Mouse (Mus musculus) stomach, embryonic 14.5 days (tissue): ENCODE data around the gene Hist1h2ag. TPM values are rescaled to one million over a fixed set of nuclear protein-coding genes. Genes with fewer than 3 reads are reported as not detected.
A peak's percentile ranks its signal among the peaks of the same experiment; 100 is the strongest.

Experiments used
- ATAC-seq: fragments of 200-750 bp; cut with Nextera tagmentation; 2 replicates; pipeline ENCODE4 v1.8.0; 2017; ENCODE audit warnings: low read depth, moderate TSS enrichment; ENCODE audit not compliant: insufficient number of reproducible peaks, insufficient read depth, low FRiP score
- H3K27ac ChIP-seq: fragments of 300-500 bp; sonication (generic); 2 replicates; pipeline ENCODE4 v1.5.1; 2014; ENCODE audit warnings: mild to moderate bottlenecking, low read length, moderate library complexity, mixed read lengths
- H3K27me3 ChIP-seq: fragments of 300-500 bp; sonication (generic); 2 replicates; pipeline ENCODE4 v1.6.1; 2014; ENCODE audit warnings: low read length, control low read depth, mixed read lengths; ENCODE audit not compliant: control insufficient read depth, insufficient read depth
- H3K36me3 ChIP-seq: fragments of 300-500 bp; sonication (generic); 2 replicates; pipeline ENCODE4 v1.6.1; 2014; ENCODE audit warnings: mild to moderate bottlenecking, control low read depth, low read length, moderate library complexity, mixed read lengths; ENCODE audit not compliant: control insufficient read depth, insufficient read depth
- H3K4me1 ChIP-seq: fragments of 300-500 bp; sonication (generic); 2 replicates; pipeline ENCODE4 v1.6.1; 2014; ENCODE audit warnings: low read length, control low read depth, mixed read lengths; ENCODE audit not compliant: control insufficient read depth, insufficient read depth
- H3K4me2 ChIP-seq: fragments of 300-500 bp; sonication (generic); replicated peaks from 2 replicates; pipeline ENCODE4 v1.6.1; 2014; ENCODE audit warnings: low read depth, low read length, control low read depth
- H3K4me3 ChIP-seq: fragments of 300-500 bp; sonication (generic); 2 replicates; pipeline ENCODE4 v1.5.1; 2014; ENCODE audit warnings: low read depth, low read length, control low read depth
- H3K9ac ChIP-seq: fragments of 300-500 bp; sonication (generic); replicated peaks from 2 replicates; pipeline ENCODE4 v1.6.1; 2014; ENCODE audit warnings: low read depth, mild to moderate bottlenecking, control low read depth, low read length, moderate library complexity, mixed read lengths
- H3K9me3 ChIP-seq: fragments of 300-500 bp; sonication (generic); 2 replicates; pipeline ENCODE4 v1.6.1; 2016; ENCODE audit warnings: low read depth, low read length, control low read depth; ENCODE audit not compliant: control insufficient read depth
- WGBS: fragments of 180-500 bp; shearing (Covaris S2); extraction: QIAGEN DNeasy Blood & Tissue Kit; methylation state at CpG from one replicate; pipeline ENCODE4 v1.1.7; 2014; 5-methylcytosine and 5-hydroxymethylcytosine counted together
- polyA plus RNA-seq: library from polyadenylated mRNA; unstranded; fragments of >200 nt; fragmentation: Nextera tagmentation; extraction: Ambion mirVana; gene quantifications from 2 replicates; pipeline ENCODE4 v1.2.1, GENCODE M21; 2014

The Hist1h2ag gene
- polyA plus RNA-seq, 1 experiment from 2014 or later = 54.9 TPM

GRCm38 (mm10) chr13:22008707-22009106 is 34.0 kb downstream of the Hist1h2ag start:
- Histone ChIP-seq H3K27ac (no peak overlapping the region), H3K4me1 (peaks cover 4% of the 10 kb centered on the region; the same call in 1 of the 2 replicates), H3K9ac (no peak overlapping the region), H3K4me3 (no peak overlapping the region), H3K27me3 (peaks cover 64% of the 10 kb centered on the region), H3K4me2 (no peak overlapping the region), H3K36me3 (no peaks in the 10 kb centered on the region), H3K9me3 (no peaks in the 10 kb centered on the region)
- no peak for ATAC-seq
- 81% methylated on average over 3 of the region's 3 CpGs for WGBS

GRCm38 (mm10) chr13:22007872-22008271 is 34.9 kb downstream of the Hist1h2ag start:
- H3K4me2 ChIP-seq = no peak overlapping the region
- peaks cover 4% of the 10 kb centered on the region; the same call in 1 of the 2 replicates for H3K4me1 ChIP-seq
- H3K4me3 ChIP-seq = no peak overlapping the region
- no peak overlapping the region for H3K9ac ChIP-seq
- H3K9me3 ChIP-seq = no peaks in the 10 kb centered on the region
- H3K27ac ChIP-seq = no peak overlapping the region
- no peak for ATAC-seq
- 53% methylated on average over 7 of the region's 7 CpGs for WGBS
- peaks cover 65% of the 10 kb centered on the region for H3K27me3 ChIP-seq
- no peaks in the 10 kb centered on the region for H3K36me3 ChIP-seq

GRCm38 (mm10) chr13:22007121-22007510 is 35.6 kb downstream of the Hist1h2ag start:
- H3K4me1 ChIP-seq = peaks cover 4% of the 10 kb centered on the region; the same call in 1 of the 2 replicates
- no peak for ATAC-seq
- no peaks in the 10 kb centered on the region for H3K36me3 ChIP-seq
- no peak overlapping the region for H3K27ac ChIP-seq
- 5% methylated on average over 18 of the region's 18 CpGs for WGBS
- no peaks in the 10 kb centered on the region for H3K9me3 ChIP-seq
- H3K27me3 ChIP-seq = peaks cover 61% of the 10 kb centered on the region
- H3K4me2 ChIP-seq = peak overlapping the region; percentile 87
- H3K9ac ChIP-seq = no peak overlapping the region
- H3K4me3 ChIP-seq = peak overlapping the region; percentile 45

GRCm38 (mm10) chr13:22006334-22007120 is 36.2 kb downstream of the Hist1h2ag start:
- Histone ChIP-seq H3K9me3 (no peaks in the 10 kb centered on the region), H3K27ac (no peak overlapping the region), H3K4me3 (peak overlapping the region; percentile 45), H3K4me2 (peak overlapping the region; percentile 87), H3K36me3 (no peaks in the 10 kb centered on the region), H3K4me1 (peaks cover 4% of the 10 kb centered on the region; the same call in 1 of the 2 replicates), H3K9ac (no peak overlapping the region), H3K27me3 (peaks cover 59% of the 10 kb centered on the region)
- under 1% methylated on average over 38 of the region's 38 CpGs for WGBS
- peak; percentile 87 for ATAC-seq

GRCm38 (mm10) chr13:22005605-22006333 is 37.0 kb downstream of the Hist1h2ag start:
- H3K4me3 ChIP-seq = peak overlapping the region; percentile 45
- no peaks in the 10 kb centered on the region for H3K9me3 ChIP-seq
- H3K27me3 ChIP-seq = peaks cover 67% of the 10 kb centered on the region
- under 1% methylated on average over 45 of the region's 45 CpGs for WGBS
- peak overlapping the region; percentile 37; the same call in 1 of the 2 replicates for H3K9ac ChIP-seq
- peak overlapping the region; percentile 87 for H3K4me2 ChIP-seq
- H3K27ac ChIP-seq = no peak overlapping the region
- peaks cover 4% of the 10 kb centered on the region; the same call in 1 of the 2 replicates for H3K4me1 ChIP-seq
- peak; percentile 92 for ATAC-seq
- H3K36me3 ChIP-seq = no peaks in the 10 kb centered on the region

GRCm38 (mm10) chr13:22001823-22002222 is 40.9 kb downstream of the Hist1h2ag start:
- no peak overlapping the region for H3K4me2 ChIP-seq
- 24% methylated on average over 5 of the region's 5 CpGs for WGBS

GRCm38 (mm10) chr13:22001346-22001745 is 41.4 kb downstream of the Hist1h2ag start:
- H3K27ac ChIP-seq = no peak overlapping the region
- WGBS = 67% methylated on average over 2 of the region's 2 CpGs
- H3K4me2 ChIP-seq = no peak overlapping the region
- H3K9me3 ChIP-seq = no peaks in the 10 kb centered on the region
- H3K27me3 ChIP-seq = peaks cover 73% of the 10 kb centered on the region
- H3K4me3 ChIP-seq = no peak overlapping the region
- no peaks in the 10 kb centered on the region for H3K36me3 ChIP-seq
- ATAC-seq = no peak
- 0 out of 2 replicates have a peak, but pooled peaks cover under 1% of the 10 kb centered on the region for H3K4me1 ChIP-seq
- H3K9ac ChIP-seq = no peak overlapping the region

More at GRCm38 (mm10) chr13:22001823-22002222, 40.9 kb downstream of the Hist1h2ag start:
- Histone ChIP-seq H3K27me3 (peaks cover 77% of the 10 kb centered on the region), H3K4me3 (no peak overlapping the region), H3K4me1 (peaks cover 4% of the 10 kb centered on the region; the same call in 1 of the 2 replicates), H3K27ac (no peak overlapping the region), H3K36me3 (no peaks in the 10 kb centered on the region), H3K9ac (no peak overlapping the region), H3K9me3 (no peaks in the 10 kb centered on the region)
- no peak for ATAC-seq

GRCm38 (mm10) chr13:21999147-21999546 is 43.6 kb downstream of the Hist1h2ag start:
- H3K9me3 ChIP-seq = no peaks in the 10 kb centered on the region
- no peak overlapping the region for H3K27ac ChIP-seq
- 48% methylated on average over 4 of the region's 4 CpGs for WGBS
- no peaks in the 10 kb centered on the region for H3K36me3 ChIP-seq
- H3K4me2 ChIP-seq = no peak overlapping the region
- peaks cover 61% of the 10 kb centered on the region for H3K27me3 ChIP-seq
- 0 out of 2 replicates have a peak, but pooled peaks cover 3% of the 10 kb centered on the region for H3K4me1 ChIP-seq
- ATAC-seq = no peak
- H3K9ac ChIP-seq = no peak overlapping the region
- no peak overlapping the region for H3K4me3 ChIP-seq
